Mouse (Mus musculus): ENCODE data around the gene Col15a1.

Col15a1 gene

DNA sequence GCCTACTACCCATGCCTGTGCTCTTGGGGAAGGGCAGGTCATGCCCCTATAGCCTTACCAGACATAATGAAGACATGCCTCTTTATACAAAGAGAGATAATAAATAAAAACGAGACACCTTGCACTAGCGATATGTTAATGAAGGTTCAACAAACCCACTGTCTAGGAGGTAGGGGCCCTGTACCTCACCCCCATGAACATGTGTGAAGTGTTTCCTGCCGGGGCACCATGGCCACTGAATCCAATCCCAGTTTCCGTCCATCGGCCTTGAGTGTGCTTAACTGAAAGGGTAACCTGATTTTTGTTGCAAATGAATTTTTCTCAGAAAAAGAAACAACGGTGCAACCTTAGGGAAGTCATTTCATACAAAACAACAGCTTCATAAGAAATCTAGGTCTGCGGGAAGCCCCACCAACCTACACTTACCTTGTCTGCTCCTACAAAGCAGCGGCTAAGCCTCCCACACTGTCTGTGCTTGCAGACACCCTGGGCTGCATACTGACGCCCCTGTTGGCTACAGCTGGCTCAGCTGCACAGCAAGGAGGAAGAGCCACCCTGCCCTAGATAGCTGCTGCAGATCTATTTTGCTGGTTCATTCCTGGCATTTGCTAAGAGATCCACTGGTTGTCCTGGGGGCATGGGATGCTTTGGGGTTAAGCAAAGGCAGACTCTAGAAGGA is 64.6 kb downstream of the Col15a1 start:
- no peak for DNase-seq (ENCODE audit: extremely low spot score)

DNA sequence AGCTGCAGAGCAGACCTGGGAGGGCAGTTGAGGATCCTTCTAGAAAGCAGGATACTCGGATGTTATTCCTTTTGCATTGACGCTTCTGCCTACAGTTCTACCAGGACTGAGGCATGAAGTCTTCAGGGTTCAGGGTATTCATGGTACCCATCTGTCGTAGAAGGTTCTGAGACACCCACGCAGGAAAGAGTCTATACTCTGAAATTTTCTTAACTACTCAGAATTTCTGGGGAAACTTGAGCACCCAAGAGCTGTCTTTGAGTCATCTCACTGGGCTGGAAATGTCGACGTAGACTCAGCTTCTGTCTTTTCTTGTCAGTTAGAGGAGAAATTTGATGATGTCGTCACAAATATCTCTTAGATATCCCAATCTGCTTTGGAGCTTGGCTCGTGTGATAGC is 65.8 kb downstream of the Col15a1 start:
- DNase-seq (ENCODE audit: extremely low spot score), result no peak

DNA sequence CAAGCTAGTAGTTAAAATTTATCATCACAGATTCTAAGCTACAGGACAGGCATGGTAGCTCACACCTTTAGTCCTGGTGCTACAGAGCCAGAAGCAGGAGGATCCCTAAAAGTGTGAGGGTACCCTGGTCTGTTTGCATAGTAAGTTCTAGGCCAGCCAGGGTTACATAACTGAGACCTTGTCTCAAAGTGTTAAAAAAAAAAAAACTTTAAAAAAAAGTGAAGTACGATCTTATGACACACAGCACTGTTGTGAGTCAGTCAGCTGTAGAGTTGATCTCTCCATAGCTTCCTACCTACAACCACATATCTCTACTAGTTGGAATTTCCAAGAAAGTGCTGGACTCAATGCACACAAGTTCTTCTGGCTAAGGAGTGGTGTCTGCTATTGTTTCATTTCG is 67.0 kb downstream of the Col15a1 start:
- no peak for DNase-seq (ENCODE audit: extremely low spot score)

DNA sequence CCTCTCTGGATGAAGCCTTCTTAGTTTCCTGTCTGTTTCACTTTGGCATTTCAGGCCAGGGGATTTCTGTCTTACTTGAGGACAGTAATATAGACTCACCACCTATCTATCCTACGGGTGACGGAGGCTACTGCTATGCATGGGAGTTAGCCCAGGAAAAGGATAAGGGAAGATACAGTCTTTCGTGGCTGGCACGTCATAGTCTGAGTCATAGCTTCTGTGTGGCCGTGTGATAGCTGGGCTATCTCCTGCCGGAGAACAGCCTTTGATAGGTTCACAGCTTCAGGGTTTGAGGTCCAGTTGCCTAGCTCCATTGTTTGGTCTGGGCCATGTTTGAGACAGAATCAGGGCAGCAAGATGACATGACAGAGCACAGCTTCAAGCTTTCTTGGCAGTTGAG is 70.4 kb downstream of the Col15a1 start:
- no peak for DNase-seq (ENCODE audit: extremely low spot score)

DNA sequence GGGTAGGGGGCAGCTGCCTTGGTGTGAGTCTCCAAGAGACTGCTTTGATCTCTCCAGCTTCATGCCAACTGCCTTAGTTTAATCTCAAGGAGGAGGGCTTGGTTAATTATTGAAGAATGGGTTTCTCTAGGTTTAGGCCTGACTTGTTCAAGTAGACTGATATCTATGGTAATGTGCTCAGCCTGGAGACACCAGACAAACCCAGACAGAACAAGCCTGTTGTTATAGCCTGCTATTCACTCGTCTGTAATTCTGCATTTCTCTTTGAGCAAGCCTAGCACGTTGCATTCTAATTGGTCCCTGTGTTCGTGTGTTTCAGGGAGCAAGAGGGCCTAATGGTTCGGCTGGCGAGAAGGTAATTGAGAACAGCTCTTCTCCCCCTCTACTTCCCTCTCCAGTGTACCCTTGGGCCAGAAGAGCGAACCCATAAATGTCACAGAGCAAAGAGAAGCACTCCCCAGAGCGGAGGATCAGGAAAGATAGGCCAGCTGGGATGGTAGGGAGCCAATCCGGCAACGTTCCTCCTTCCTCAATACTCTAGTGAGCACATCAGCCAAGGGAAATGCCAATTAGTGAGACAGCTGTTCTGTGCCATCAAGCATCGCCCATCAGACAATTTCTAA is 71.2 kb downstream of the Col15a1 start:
- no peak for DNase-seq (ENCODE audit: extremely low spot score)

DNA sequence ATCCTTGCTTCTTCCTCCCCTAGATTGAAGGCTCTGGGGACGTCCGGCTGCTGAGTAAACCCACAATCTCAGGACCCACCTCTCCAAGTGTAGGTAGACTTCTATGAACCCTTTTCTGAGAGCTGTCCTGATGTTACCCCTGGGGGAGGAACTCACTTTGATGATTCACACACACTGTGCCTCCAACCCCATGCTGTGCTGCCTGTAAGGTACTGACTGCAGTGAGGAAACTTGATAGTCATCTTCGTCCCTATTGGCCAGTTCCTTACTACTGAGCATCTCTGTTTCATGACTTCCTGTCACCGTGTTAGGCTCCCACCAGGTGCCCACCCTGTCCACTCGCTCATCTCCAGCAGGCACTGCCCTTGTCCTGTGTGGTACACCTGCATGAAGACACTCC is 72.2 kb downstream of the Col15a1 start:
- DNase-seq (ENCODE audit: extremely low spot score), result no peak

DNA sequence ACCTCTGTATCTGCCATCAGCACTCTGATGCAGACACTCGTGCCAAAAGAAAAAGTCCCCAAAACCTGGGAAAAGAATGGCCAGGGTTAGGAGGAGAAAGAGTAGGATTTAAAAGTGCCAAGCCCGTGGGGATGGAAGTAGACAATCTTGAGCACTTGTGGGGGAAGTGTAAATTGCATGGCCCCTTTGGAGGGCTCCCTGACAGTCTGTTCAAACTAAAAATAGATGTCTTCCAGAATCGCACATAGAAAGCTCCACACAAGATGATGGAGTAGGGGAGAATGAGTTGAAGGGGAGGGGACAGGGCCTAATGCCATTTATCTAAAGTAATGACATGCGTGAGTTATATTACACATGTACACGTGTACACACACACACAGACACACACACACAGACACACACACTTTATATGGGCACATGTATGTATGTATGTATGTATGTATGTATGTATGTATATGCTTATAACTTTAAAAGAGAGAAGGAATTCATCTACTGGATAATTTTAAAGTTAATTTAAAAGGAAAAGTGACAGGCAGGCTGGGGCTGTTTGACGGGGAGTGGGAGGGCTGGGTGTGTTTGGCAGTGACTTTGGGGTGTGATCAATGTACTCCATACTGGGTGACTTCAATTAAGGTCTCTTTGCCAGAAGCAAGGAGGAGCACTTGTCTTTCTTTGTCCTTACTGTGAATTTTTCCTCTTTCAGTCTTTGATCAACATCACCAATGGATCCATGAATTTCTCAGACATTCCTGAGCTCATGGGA is 74.1 kb downstream of the Col15a1 start:
- no peak for DNase-seq (ENCODE audit: extremely low spot score)

DNA sequence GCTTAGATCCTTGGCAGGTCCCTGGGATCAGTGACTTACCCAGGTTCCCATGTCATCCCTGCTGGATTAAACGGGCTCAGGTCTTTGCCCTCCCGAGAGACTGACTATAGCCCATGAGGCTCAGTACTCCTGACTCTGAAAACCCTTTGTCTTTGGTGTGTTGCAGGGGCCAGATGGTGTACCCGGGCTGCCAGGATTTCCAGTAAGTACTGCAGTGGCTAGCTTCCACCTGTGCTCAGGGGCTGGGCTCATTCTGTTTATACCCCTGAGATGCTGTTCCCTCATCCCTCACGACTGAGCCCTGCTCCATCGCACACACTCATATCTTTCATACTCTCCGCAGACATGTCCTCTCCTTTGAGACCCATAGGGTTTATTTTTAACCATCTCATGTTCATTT is 76.3 kb downstream of the Col15a1 start:
- no peak for DNase-seq (ENCODE audit: extremely low spot score)

DNA sequence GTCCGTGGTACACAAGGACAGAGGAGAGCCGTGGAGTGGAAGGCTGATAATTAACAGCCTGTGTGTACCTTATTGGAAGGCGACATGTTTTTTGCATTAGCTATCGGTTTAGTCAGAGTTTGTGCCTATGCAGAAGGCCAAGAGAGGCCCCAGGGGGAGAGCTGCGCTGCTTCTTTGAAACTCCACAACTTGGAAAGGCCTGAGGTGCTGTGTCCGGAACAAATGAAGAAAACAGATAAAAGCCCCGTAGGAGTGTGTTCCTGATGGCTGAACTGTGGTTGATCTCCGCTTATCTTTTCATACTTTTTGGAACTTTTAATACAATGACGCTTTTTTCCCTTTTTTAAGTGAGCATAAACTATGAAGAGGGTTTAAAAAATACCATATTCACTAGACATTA is 76.9 kb downstream of the Col15a1 start:
- DNase-seq (ENCODE audit: extremely low spot score), result no peak

DNA sequence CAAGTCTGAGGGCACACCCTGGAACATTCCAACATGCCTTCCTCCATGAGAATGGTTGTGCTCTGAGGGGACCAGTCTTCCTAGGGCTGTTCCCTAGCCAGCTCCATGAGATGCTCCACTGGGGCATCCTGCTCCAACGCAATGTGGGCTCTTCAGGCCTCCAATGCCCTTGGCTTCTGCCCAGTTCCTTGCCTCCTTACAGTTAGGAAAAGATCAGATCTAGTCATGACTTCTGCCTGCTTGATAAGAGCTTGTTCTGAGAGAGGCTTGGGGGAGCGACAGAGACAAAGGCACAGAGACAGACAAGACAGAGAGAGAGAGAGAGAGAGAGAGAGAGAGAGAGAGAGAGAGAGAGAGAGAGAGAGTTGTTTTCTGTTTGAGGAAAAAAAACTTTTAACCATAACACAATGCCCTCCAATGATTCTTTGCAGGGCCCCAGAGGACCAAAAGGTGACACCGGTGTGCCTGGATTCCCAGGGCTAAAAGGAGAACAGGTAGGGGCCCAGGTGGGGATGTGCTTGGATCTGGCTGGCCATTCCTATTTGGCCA is 78.7 kb downstream of the Col15a1 start:
- DNase-seq (ENCODE audit: extremely low spot score), result no peak

DNA sequence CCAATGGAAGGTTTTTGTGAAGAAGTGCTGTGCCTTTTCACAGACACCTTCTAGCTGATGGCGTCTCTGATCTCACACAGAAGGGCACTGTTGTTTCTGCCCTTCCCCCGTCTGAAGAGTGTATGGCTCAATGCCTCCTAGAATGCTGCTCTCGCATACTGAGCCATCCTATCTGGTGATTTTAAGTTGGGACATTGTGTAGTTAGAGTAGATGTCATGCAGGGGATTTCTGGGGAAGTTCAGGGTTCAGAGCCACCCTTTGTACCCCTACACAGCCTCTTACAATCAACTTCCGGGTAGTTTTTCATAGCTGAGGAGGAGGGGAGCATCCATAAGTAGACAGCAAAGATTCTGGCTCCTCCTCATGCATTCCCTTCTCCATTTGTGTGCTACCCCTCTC is 79.5 kb downstream of the Col15a1 start:
- DNase-seq (ENCODE audit: extremely low spot score), result no peak

DNA sequence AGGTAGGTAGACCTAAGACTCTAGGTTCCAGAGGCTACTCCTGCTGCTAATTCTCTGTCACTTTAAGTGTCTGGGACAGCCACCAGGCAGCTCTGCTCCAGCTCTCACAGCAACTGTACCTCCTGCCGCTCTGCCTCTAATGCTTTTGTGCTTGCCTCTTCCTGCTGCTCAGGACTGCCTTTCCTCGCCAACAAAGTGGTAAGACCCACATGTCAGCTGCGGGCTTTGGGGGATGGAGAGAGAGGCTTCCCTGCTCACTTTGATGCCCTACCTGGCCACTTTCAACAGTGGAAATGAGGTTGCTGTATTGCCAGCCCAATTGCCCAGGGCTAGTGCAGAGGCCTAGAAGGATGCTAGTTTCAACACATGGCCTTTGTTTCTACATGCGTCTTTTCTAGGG is 80.3 kb downstream of the Col15a1 start:
- DNase-seq (ENCODE audit: extremely low spot score), result no peak

DNA sequence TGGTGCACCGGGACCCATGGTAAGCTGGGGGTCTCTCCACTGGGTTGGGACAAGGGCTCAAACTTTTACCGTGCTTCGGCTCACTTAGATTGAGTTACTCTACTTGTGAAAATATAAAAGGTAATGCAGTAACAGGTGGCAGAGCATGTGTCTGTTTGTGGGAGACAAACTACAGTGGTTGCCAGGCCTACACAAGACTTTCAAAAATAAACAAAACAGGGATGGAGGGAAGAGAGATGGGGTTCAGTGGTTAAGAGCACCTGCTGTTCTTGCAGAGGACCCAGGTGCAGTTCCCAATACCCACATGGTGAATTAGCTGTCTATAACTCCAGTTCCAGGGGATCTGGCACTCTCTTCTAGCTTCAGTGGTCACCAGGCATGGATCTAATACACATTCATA is 81.6 kb downstream of the Col15a1 start:
- no peak for DNase-seq (ENCODE audit: extremely low spot score)

DNA sequence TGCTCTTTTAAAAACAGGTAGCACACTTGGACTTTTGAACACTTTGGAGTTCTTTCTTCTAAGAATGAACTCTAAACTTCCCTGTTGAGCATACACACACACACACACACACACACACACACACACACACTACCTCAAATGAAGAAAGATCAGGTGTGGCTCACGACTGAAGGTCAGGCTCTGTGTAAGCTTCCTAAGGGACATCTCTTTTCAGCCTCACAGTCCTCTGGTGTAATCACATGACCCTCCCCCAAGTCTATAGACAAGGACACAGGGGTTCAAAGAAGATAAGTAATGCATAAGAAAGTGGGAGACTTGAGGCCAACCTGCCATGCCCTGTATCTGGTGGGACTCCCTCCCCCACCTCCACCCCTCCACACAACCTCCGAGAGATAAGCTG is 82.5 kb downstream of the Col15a1 start:
- no peak for DNase-seq (ENCODE audit: extremely low spot score)

DNA sequence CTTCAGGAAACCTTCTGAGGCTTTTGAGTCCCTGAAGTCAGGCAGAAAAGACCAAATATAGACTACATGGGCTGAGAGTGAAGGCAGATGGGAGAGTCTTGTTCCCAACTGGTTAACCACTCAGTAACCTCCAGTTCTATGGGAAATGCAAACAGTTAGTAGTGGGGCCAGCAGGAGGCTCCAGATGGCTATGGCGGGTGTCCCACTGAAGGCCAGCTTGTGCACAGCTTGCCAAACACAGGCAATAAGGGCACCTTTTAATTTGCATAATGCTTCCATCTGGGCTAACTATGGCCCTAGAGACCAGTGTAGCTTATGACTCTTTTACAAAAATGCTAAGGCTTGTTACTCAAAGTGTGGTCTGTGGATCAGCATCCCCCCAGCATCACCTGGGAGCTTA is 83.1 kb downstream of the Col15a1 start:
- DNase-seq (ENCODE audit: extremely low spot score), result no peak

DNA sequence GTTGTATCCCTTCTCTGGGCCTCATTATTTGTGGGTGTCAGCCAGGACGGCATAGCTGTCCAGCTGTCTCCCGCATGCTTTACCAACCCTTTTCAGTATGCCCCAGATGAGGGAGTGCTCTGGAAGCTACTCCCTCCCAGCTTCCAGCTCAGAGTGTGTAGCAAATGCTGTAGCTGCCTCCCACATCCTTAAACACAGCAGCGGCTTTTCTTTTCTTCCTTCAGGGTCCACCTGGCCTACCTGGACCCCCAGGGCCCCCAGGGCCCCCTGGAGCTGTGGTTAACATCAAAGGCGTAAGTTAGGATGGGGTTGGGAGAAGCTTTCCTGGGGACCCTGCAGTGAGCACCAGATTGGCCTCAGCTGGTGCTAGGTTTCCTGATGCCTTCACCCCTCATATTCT is 85.0 kb downstream of the Col15a1 start:
- no peak for DNase-seq (ENCODE audit: extremely low spot score)

DNA sequence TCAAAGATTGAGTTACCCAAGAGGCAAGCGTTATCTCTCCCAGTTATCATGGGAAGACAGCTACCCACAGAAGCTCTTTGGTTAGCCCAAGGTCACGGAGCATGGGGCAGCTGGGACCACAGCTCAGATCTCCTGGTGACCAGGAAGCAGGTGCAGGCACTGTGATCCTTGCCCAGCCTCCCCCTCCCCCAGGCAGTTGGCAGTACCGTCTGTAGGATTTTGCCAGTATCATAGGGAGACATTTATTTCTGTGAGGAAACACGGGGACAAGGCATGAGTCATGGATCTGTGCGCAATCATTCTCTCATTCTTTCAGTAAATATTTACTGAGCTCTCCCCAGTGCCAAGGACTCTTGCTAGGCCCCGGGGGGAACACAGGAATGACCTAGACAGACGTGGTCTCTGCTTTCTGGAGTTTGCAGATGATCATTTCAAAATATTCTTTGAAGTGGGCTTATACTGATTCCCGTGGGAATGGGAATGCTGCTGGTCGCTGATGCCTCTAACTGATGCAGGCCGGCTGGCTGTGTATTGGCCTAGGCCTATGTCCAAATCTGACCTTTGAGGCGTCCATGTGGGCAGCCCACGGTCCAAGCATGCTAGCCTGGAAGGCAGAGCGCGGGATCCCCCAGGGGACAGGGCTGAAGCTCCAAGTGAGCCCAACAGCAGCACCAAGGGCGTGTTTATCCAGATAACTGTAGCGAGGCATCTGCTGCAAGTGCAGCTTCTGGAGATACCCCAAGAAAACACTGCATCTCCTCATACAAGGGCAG is 86.0 kb downstream of the Col15a1 start:
- no peak for DNase-seq (ENCODE audit: extremely low spot score)

DNA sequence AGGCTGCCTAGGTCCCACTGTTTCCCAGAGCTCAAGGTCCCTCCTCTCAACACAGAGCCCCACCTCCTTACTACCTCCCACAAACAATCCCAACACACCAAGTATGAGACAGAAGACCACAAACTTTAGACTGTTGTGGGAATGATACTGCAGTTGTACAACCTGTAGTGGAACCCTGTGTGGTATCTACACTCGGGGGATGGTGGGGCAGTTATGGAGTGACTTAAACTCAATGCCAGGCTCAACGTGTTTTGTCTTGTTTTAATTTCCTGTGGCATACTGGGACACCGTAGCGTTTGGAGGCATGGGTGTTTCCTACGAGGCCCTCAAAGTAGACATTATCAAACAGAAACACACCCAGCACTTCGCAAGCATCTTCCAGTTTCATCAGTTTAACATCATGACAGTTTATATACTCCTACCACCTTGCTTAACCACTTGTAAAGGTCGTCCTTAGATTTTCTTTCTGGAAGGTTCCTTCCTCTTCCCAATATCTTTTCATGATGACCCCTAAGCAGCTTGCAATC is 86.6 kb downstream of the Col15a1 start:
- DNase-seq (ENCODE audit: extremely low spot score), result no peak

DNA sequence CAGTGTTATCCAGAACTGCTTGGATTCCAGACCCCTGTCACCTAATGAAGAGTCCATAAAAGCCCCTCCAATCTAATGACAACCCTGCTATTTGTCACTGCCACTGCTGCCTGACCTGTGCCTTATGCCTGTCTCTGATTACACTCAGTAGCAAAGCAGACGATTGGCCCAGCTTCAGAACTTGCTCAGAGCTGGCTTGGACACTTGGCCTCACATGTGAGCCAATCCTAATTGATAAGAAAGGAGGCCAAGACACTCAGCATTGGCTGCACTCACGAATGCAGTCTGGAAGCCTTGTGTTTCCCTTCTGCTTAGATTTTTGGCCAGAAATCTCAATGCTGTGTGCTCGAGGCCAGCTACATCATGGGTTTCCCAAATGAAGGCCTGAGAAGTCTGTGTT is 87.6 kb downstream of the Col15a1 start:
- no peak for DNase-seq (ENCODE audit: extremely low spot score)

DNA sequence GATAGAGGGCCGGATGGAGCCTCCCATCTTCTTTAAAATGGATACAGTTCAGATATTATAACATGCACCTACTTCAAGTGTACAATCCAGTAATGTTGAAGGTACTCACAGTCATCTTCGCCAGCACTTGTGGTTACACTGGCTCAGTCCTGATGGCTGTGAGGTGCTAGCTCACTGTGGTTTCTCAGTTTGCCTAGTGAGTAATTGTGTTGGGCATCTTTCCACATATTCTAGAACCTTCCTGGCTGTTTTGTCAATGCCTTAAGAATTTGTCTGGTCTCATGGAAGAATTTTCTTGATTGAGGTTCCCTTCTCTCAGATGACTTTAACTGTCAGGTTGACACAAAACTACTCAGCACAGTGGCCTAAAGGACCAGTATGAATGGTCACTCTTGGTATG is 92.7 kb downstream of the Col15a1 start:
- DNase-seq (ENCODE audit: extremely low spot score), result no peak

DNA sequence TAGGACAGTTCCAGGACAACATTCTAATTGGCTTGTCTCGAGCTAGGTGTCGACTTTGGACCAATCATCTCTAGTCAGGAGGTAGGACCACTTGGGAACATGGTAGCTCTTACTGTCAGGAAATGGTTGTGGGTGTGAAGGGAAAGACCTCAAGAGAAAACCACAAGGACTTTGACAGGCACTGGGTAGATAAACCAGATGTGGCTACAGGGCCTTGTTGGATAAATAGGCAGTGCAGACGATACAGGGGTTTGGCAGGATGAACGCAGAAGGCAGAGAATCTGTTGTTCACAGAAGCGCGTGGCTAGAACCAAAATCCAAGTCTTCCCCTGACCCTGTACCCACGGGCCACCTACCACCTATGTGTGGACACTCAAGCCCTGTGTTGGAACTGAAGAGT is 94.6 kb downstream of the Col15a1 start:
- no peak for DNase-seq (ENCODE audit: extremely low spot score)

All from embryo, embryonic 9.5 days (tissue).